In the genomic region with DNA sequence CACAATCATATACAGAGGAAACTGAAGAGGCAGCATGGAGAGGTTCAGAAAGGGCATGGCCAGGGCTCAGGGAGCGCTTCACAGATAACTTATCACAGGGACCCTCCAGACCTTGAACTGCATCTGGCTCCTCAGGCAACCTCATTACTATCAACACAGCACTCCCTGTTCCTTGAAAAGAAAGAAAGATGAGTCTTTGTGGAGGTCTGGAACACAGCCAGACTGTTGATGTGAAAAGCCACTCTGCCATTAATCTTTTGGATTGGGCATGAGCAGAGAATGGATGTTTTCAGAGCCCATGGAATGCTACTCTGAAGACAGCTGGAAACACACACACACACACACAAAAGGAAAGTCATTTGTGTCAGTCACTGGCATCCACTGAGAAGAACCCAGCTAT, we compare ENCODE assay signal across 27 mouse cellular contexts.
DNase-seq lines count a peak whose midpoint lies in the region; ATAC-seq and TF ChIP-seq lines count a peak whose summit lies in the region.
"Had no signal": no experiment of that assay in that cellular context is flagged by ENCODE, and none has a peak within 500 bp of the region (broad histone marks: within the 10 kb centered on the region; RNA-seq: fewer than 3 reads in every experiment).

No protein-coding gene starts in this region.

- H3K4me1 ChIP-seq in kidney, postnatal 0 days (replicated peaks; ENCODE audit: insufficient read depth, low read length) = no peaks in the 10 kb centered on the region
- H3K4me1 ChIP-seq: heart, embryonic 13.5 days; limb, embryonic 12.5 days; liver, embryonic 15.5 days; lung, embryonic 15.5 days; midbrain, embryonic 13.5 days had no signal

- DNase-seq in adrenal gland, adult 8-10 months = peak; percentile 11
- no peak for DNase-seq in adrenal gland, postnatal 4 days (ENCODE audit: low spot score in 2 of 2)
- DNase-seq in kidney, postnatal 0 days (ENCODE audit: low spot score) = peak; percentile 10
- DNase-seq in kidney, adult 11 months = no peak
- peak; percentile 6 for DNase-seq in Muller cell, postnatal 12 days (ENCODE audit: inconsistent ontology term)
- DNase-seq in brain, embryonic 14.5 days (ENCODE audit: low read depth) = peak; percentile 5
- DNase-seq in left cerebral cortex, adult 8-10 months (ENCODE audit: low spot score in 2 of 2) = no peak
- DNase-seq in gastrocnemius, postnatal 14 days = no peak
- DNase-seq: cerebellum, adult 8-10 months; cerebellum, postnatal 25 days; gastrocnemius, adult 2 months; heart, postnatal 10 days; kidney, adult 9 months; kidney, postnatal 14 days; layer of hippocampus, adult 9-11 months; lung, postnatal 36 days; retina, postnatal 1 day; right cerebral cortex, postnatal 14 days; thymus, postnatal 25 days had no signal

- WGBS in kidney, postnatal 0 days = 61% methylated on average over 1 of the region's 1 CpGs

- no peak for TF ChIP-seq POLR2A in brain, embryonic 14.5 days (IDR thresholded peaks at IDR 0.05; ENCODE audit: borderline replicate concordance, extremely low read depth, insufficient read depth, insufficient read length, poor library complexity, severe bottlenecking)

- H3K4me3 ChIP-seq in kidney, postnatal 0 days (replicated peaks; ENCODE audit: low read depth, low read length) = no peak overlapping the region
- H3K4me3 ChIP-seq: erythroblast, embryonic 14.5 days; gastrocnemius, adult 2 months; heart, embryonic 13.5 days; limb, embryonic 12.5 days; liver, embryonic 15.5 days; lung, embryonic 15.5 days; midbrain, embryonic 13.5 days had no signal

- no peaks in the 10 kb centered on the region for H3K9me3 ChIP-seq in kidney, postnatal 0 days (replicated peaks; ENCODE audit: low read length)
- H3K9me3 ChIP-seq: heart, embryonic 13.5 days; limb, embryonic 12.5 days; liver, embryonic 15.5 days; lung, embryonic 15.5 days; midbrain, embryonic 13.5 days had no signal

- no peak overlapping the region for H3K4me2 ChIP-seq in kidney, postnatal 0 days (ENCODE audit: low read length)
- H3K4me2 ChIP-seq: heart, embryonic 13.5 days; limb, embryonic 12.5 days; liver, embryonic 15.5 days; lung, embryonic 15.5 days; midbrain, embryonic 13.5 days had no signal

- H3K27ac ChIP-seq in kidney, postnatal 0 days = no peak overlapping the region
- H3K27ac ChIP-seq: gastrocnemius, adult 2 months; heart, embryonic 13.5 days; limb, embryonic 12.5 days; liver, embryonic 15.5 days; lung, embryonic 15.5 days; midbrain, embryonic 13.5 days had no signal

- no peak for TF ChIP-seq CTCF in kidney, postnatal 0 days (IDR thresholded peaks at IDR 0.05; ENCODE audit: low read depth)
- TF ChIP-seq CTCF in brain, embryonic 14.5 days (IDR thresholded peaks at IDR 0.05; ENCODE audit: borderline replicate concordance, extremely low read depth, insufficient read depth, insufficient read length) = no peak

- H3K9ac ChIP-seq in kidney, postnatal 0 days (ENCODE audit: low read depth, low read length) = no peak overlapping the region
- H3K9ac ChIP-seq: heart, embryonic 13.5 days; limb, embryonic 12.5 days; liver, embryonic 15.5 days; lung, embryonic 15.5 days; midbrain, embryonic 13.5 days had no signal

- intact Hi-C loops in gastrocnemius, postnatal 14 days (cut with DNase I; ENCODE audit: low total_unique reads) = no loop called here

- no peak for ATAC-seq in kidney, postnatal 0 days (replicated peaks; ENCODE audit: low FRiP score, low read depth)
- ATAC-seq: forebrain, embryonic 16.5 days; intestine, embryonic 16.5 days; midbrain, embryonic 13.5 days had no signal

- H3K27me3 ChIP-seq in kidney, postnatal 0 days (ENCODE audit: insufficient read depth, low read length) = no peaks in the 10 kb centered on the region
- H3K27me3 ChIP-seq: heart, embryonic 13.5 days; limb, embryonic 12.5 days; liver, embryonic 15.5 days; lung, embryonic 15.5 days; midbrain, embryonic 13.5 days had no signal

- H3K36me3 ChIP-seq in kidney, postnatal 0 days (ENCODE audit: insufficient read depth, low read length) = no peaks in the 10 kb centered on the region
- H3K36me3 ChIP-seq: heart, embryonic 13.5 days; limb, embryonic 12.5 days; liver, embryonic 15.5 days; lung, embryonic 15.5 days; midbrain, embryonic 13.5 days had no signal

Comparison
In these comparisons a context has a peak if more than half of its experiments do, and no peak if none do; other contexts are left out.
1. DNase-seq: peak in adrenal gland, adult 8-10 months (single experiment), kidney, postnatal 0 days (single experiment), Muller cell, postnatal 12 days (single experiment) and brain, embryonic 14.5 days (single experiment); none in adrenal gland, postnatal 4 days (0 of 2), kidney, adult 11 months (single experiment), left cerebral cortex, adult 8-10 months (0 of 2) and gastrocnemius, postnatal 14 days (single experiment).